In the genomic region with DNA sequence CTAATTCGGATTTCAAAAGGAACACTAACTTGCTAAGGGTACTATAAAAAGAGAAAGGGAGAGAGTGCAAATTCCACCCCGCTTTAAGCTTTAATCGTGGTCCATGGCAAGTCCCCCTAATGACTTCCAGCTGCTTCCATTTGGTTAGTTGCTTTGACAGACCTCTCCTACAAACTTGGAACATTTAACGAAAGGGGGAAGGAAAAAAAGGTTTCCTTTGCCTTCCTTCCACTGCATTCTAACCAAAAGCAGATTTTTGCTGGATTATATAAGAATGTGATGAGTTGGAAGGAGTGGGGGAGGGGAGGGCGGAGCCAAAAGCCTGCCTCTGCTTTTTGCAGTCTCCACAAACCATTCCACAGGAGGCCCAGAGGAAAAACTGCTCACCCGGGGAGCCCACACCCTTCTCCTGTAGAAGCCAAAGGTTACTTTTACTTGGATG, we compare ENCODE assay signal across 9 mouse cellular contexts. TPM values are rescaled to one million over a fixed set of nuclear protein-coding genes. Genes with fewer than 3 reads are reported as not detected.
DNase-seq lines count a peak whose midpoint lies in the region; ATAC-seq and TF ChIP-seq lines count a peak whose summit lies in the region.
"Had no signal": no experiment of that assay in that cellular context is flagged by ENCODE, and none has a peak within 500 bp of the region (broad histone marks: within the 10 kb centered on the region; RNA-seq: fewer than 3 reads in every experiment).

No protein-coding gene starts in this region.

- intact Hi-C loops in left cerebral cortex, adult 2 months (cut with DNase I), result no loop called here

- no peak overlapping the region for H3K4me2 ChIP-seq in heart, embryonic 13.5 days
- H3K4me2 ChIP-seq in limb, embryonic 11.5 days (ENCODE audit: low read depth, severe bottlenecking), result no peak overlapping the region
- no peak overlapping the region for H3K4me2 ChIP-seq in midbrain, embryonic 13.5 days (replicated peaks)
- no peak overlapping the region for H3K4me2 ChIP-seq in forebrain, embryonic 15.5 days (replicated peaks)

- H3K27ac ChIP-seq in left cerebral cortex, adult 2 months, result no peak overlapping the region
- H3K27ac ChIP-seq in heart, embryonic 13.5 days (replicated peaks), result peak overlapping the region; percentile 88
- H3K27ac ChIP-seq in limb, embryonic 11.5 days (replicated peaks; ENCODE audit: low read depth, low read length), result peak overlapping the region; percentile 88
- H3K27ac ChIP-seq in midbrain, embryonic 13.5 days, result no peak overlapping the region
- no peak overlapping the region for H3K27ac ChIP-seq in forebrain, embryonic 15.5 days (replicated peaks)

- no peak overlapping the region for H3K4me3 ChIP-seq in left cerebral cortex, adult 2 months
- no peak overlapping the region for H3K4me3 ChIP-seq in heart, embryonic 13.5 days
- H3K4me3 ChIP-seq in limb, embryonic 11.5 days (ENCODE audit: low read depth, low read length), result no peak overlapping the region
- no peak overlapping the region for H3K4me3 ChIP-seq in midbrain, embryonic 13.5 days (replicated peaks)
- no peak overlapping the region for H3K4me3 ChIP-seq in forebrain, embryonic 15.5 days

- H3K9ac ChIP-seq in heart, embryonic 13.5 days, result no peak overlapping the region
- no peak overlapping the region for H3K9ac ChIP-seq in limb, embryonic 11.5 days (ENCODE audit: low read length)
- H3K9ac ChIP-seq in midbrain, embryonic 13.5 days (replicated peaks), result no peak overlapping the region
- no peak overlapping the region for H3K9ac ChIP-seq in forebrain, embryonic 15.5 days (replicated peaks)

- H3K4me1 ChIP-seq in heart, embryonic 13.5 days, result peaks cover 24% of the 10 kb centered on the region
- peaks cover 16% of the 10 kb centered on the region for H3K4me1 ChIP-seq in limb, embryonic 11.5 days (ENCODE audit: control insufficient read depth, insufficient read depth, low read length)
- peaks cover 7% of the 10 kb centered on the region; the same call in 1 of the 2 replicates for H3K4me1 ChIP-seq in midbrain, embryonic 13.5 days (replicated peaks)
- no peaks in the 10 kb centered on the region for H3K4me1 ChIP-seq in forebrain, embryonic 15.5 days

- ATAC-seq in heart, embryonic 13.5 days (ENCODE audit: extremely low read depth, insufficient number of reproducible peaks, low FRiP score, low TSS enrichment), result no peak
- peak; percentile 88 for ATAC-seq in limb, embryonic 11.5 days (ENCODE audit: insufficient number of reproducible peaks, low FRiP score, low TSS enrichment, low read depth)
- ATAC-seq in midbrain, embryonic 13.5 days, result no peak
- no peak for ATAC-seq in forebrain, embryonic 15.5 days (replicated peaks)
- ATAC-seq: Patski had no signal

- no peaks in the 10 kb centered on the region for H3K27me3 ChIP-seq in heart, embryonic 13.5 days (replicated peaks)
- H3K27me3 ChIP-seq in limb, embryonic 11.5 days (ENCODE audit: control insufficient read depth, insufficient read depth, low read length), result no peaks in the 10 kb centered on the region
- no peaks in the 10 kb centered on the region for H3K27me3 ChIP-seq in midbrain, embryonic 13.5 days
- H3K27me3 ChIP-seq in forebrain, embryonic 15.5 days, result no peaks in the 10 kb centered on the region
- H3K27me3 ChIP-seq: Patski had no signal

- TF ChIP-seq CTCF in left cerebral cortex, adult 2 months (IDR thresholded peaks at IDR 0.05), result no peak

- no peaks in the 10 kb centered on the region for H3K36me3 ChIP-seq in heart, embryonic 13.5 days
- no peaks in the 10 kb centered on the region for H3K36me3 ChIP-seq in limb, embryonic 11.5 days (ENCODE audit: control insufficient read depth, insufficient read depth, low read length)
- H3K36me3 ChIP-seq in midbrain, embryonic 13.5 days, result no peaks in the 10 kb centered on the region
- no peaks in the 10 kb centered on the region for H3K36me3 ChIP-seq in forebrain, embryonic 15.5 days

- DNase-seq in left cerebral cortex, adult 2 months (ENCODE audit: extremely low spot score in 1 of 2, low spot score in 2 of 2), result peak; percentile 13
- no peak for DNase-seq in left cerebral cortex, adult 11 months (ENCODE audit: low spot score)
- peak; percentile 68 for DNase-seq in embryo, embryonic 11.5 days (ENCODE audit: low read depth, low spot score)
- DNase-seq in limb, embryonic 11.5 days (ENCODE audit: low spot score), result peak; percentile 90
- DNase-seq in right cerebral cortex, postnatal 14 days, result peak; percentile 37

- H3K9me3 ChIP-seq in heart, embryonic 13.5 days, result no peaks in the 10 kb centered on the region
- H3K9me3 ChIP-seq in limb, embryonic 11.5 days (ENCODE audit: control insufficient read depth, low read length), result no peaks in the 10 kb centered on the region
- no peaks in the 10 kb centered on the region for H3K9me3 ChIP-seq in midbrain, embryonic 13.5 days
- no peaks in the 10 kb centered on the region for H3K9me3 ChIP-seq in forebrain, embryonic 15.5 days

- WGBS in heart, embryonic 13.5 days, result 18% methylated on average over 6 of the region's 6 CpGs
- WGBS in limb, embryonic 11.5 days, result 5% methylated on average over 6 of the region's 6 CpGs
- 37% methylated on average over 6 of the region's 6 CpGs for WGBS in midbrain, embryonic 13.5 days
- 21% methylated on average over 6 of the region's 6 CpGs for WGBS in forebrain, embryonic 15.5 days

RNA-seq across cellular contexts. Expression of a gene that starts 47.0 kb away (rescaled TPM):
- 10 to 100 TPM; 20.2 to 21.8 TPM for total RNA-seq in left cerebral cortex, adult 2 months (2021)
- 253 and 328 TPM in 2 replicates for polyA plus RNA-seq in heart, embryonic 13.5 days (2015; fragmentation: Nextera tagmentation; extraction: Ambion mirVana)
- polyA plus RNA-seq in limb, embryonic 11.5 days (2014; fragmentation: Nextera tagmentation; extraction: Ambion mirVana), result 243 and 265 TPM in 2 replicates
- polyA plus RNA-seq in midbrain, embryonic 13.5 days (2015; fragmentation: Nextera tagmentation; extraction: Ambion mirVana), result 54.7 and 72.3 TPM in 2 replicates
- 38.6 and 40.4 TPM in 2 replicates for polyA plus RNA-seq in forebrain, embryonic 15.5 days (2015; fragmentation: Nextera tagmentation; extraction: Ambion mirVana)

Comparison
In these comparisons a context has a peak if more than half of its experiments do, and no peak if none do; other contexts are left out.
1. H3K27ac ChIP-seq: peak in heart, embryonic 13.5 days (single experiment) and limb, embryonic 11.5 days (single experiment); none in left cerebral cortex, adult 2 months (single experiment), midbrain, embryonic 13.5 days (single experiment) and forebrain, embryonic 15.5 days (single experiment).